Mouse (Mus musculus) myocyte (in vitro differentiated cells): Measurements from ENCODE around the gene Gm37240.
A peak's percentile ranks its signal among the peaks of the same experiment; 100 is the strongest.

Experiments
- E2F4 ChIP-seq: IDR thresholded peaks from one replicate; pipeline ENCODE4 v1.6.1; 2011; ENCODE audit warnings: mild to moderate bottlenecking, control low read depth, moderate library complexity; ENCODE audit not compliant: insufficient read depth
- MAX ChIP-seq: IDR thresholded peaks from one replicate; pipeline ENCODE4 v1.6.1; 2011; ENCODE audit warnings: low read depth, mild to moderate bottlenecking, control low read depth
- MYOD1 ChIP-seq, 3 experiments: IDR thresholded peaks; one replicate each; pipeline ENCODE4 v1.6.1; 2011; ENCODE audit warnings: control low read depth in 2 of 3, low read depth in 2 of 3, mild to moderate bottlenecking in 2 of 3, moderate library complexity in 1 of 3; ENCODE audit not compliant: insufficient read length in 2 of 3, control insufficient read depth in 1 of 3
- MYOG ChIP-seq, 3 experiments: IDR thresholded peaks; one replicate each; pipeline ENCODE4 v1.6.1; 2011; ENCODE audit warnings: control low read depth in 2 of 3, low read depth in 2 of 3, mild to moderate bottlenecking in 2 of 3; ENCODE audit not compliant: insufficient read length in 2 of 3, control insufficient read depth in 1 of 3, insufficient read depth in 1 of 3
- POLR2A ChIP-seq: IDR thresholded peaks from one replicate; pipeline ENCODE4 v1.6.1; 2011; ENCODE audit warnings: low read depth, mild to moderate bottlenecking, control low read depth, moderate library complexity; ENCODE audit not compliant: insufficient read length
- POLR2AphosphoS2 ChIP-seq: IDR thresholded peaks from one replicate; pipeline ENCODE4 v1.6.1; 2011; ENCODE audit warnings: low read depth, control low read depth; ENCODE audit not compliant: insufficient read length
- REST ChIP-seq: IDR thresholded peaks from one replicate; pipeline ENCODE4 v1.6.1; 2011; ENCODE audit warnings: mild to moderate bottlenecking, control low read depth, moderate library complexity; ENCODE audit not compliant: insufficient read depth, insufficient read length
- SRF ChIP-seq: IDR thresholded peaks from one replicate; pipeline ENCODE4 v1.6.1; 2011; ENCODE audit warnings: low read depth; ENCODE audit not compliant: control insufficient read depth, insufficient read length
- TCF12 ChIP-seq: IDR thresholded peaks from one replicate; pipeline ENCODE4 v1.6.1; 2011; ENCODE audit warnings: mild to moderate bottlenecking, control low read depth; ENCODE audit not compliant: poor library complexity, insufficient read depth, severe bottlenecking
- USF1 ChIP-seq: IDR thresholded peaks from one replicate; pipeline ENCODE4 v1.6.1; 2011; ENCODE audit warnings: low read depth, mild to moderate bottlenecking, control low read depth, moderate library complexity

DNA sequence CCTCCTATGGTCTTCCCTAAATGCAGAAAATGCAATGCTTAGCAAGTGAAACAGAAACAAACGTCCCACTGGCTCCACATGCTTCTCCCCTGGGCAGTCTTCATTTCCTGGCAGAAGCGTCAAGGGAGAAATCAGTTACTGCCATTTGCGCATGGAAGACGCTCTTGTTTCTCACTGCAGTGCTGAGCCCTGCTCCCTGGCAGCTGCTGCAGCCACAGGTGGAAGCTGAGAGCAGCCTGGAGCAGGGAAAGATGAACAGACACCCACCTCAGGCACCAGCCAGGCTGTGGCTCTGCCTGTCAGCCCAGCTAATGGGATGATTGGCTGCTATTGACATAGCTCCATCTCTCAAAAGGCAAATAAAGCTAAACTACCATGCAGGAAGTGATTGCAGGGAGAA lies 578.6 kb downstream of the Gm37240 start:
- no peak for TF ChIP-seq POLR2A
- TF ChIP-seq TCF12 = no peak
- peak in 1 of 3 experiments; percentile 49 for TF ChIP-seq MYOD1 (IDR thresholded peaks at IDR 0.05; ENCODE audit: control insufficient read depth in 1 of 3, insufficient read length in 2 of 3, low read depth in 2 of 3)
- no peak for TF ChIP-seq MAX
- TF ChIP-seq USF1 = no peak
- TF ChIP-seq E2F4 = no peak
- TF ChIP-seq MYOG (IDR thresholded peaks at IDR 0.05; ENCODE audit: control insufficient read depth in 1 of 3, insufficient read depth in 1 of 3, insufficient read length in 2 of 3, low read depth in 2 of 3) = peak in 1 of 3 experiments; percentile 8
- no peak for TF ChIP-seq POLR2AphosphoS2
- TF ChIP-seq REST = no peak
- TF ChIP-seq SRF = no peak
